Mouse (Mus musculus): ENCODE measurements around the gene Mlxip. TPM values are rescaled to one million over a fixed set of nuclear protein-coding genes. Genes with fewer than 3 reads are reported as not detected.

The Mlxip gene
- polyA plus RNA-seq, 1 experiment from 2014 or later = 18.3 TPM

DNA sequence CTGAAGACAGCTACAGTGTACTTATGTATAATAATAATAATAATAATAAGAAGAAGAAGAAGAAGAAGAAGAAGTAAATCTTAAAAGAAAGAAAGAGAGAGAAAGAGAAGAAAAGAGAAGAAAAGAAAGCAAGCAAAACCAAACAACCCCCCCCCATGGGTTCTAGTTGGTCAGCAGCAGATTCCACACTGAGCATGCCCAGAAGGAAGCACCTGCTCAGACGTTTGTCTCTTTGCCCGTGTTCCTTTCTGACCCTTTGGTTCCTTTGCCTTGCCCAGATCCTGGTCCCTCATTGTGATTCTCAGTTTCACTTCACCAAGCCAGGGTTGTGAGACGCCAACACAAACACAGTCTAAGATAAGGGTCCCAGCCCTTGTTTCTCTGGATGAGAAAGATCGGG is 107.4 kb downstream of the Mlxip start:
- no peaks in the 10 kb centered on the region for H3K36me3 ChIP-seq (ENCODE audit: control insufficient read depth, insufficient read depth, low read length)
- WGBS = 88% methylated on average over 4 of the region's 4 CpGs
- peak; percentile 37 for DNase-seq (ENCODE audit: low spot score, missing footprints)
- no peak overlapping the region for H3K4me2 ChIP-seq
- H3K4me3 ChIP-seq (ENCODE audit: low read depth, low read length) = no peak overlapping the region
- peaks cover 3% of the 10 kb centered on the region; the same call in 1 of the 2 replicates for H3K4me1 ChIP-seq (ENCODE audit: control insufficient read depth, insufficient read depth, low read length)
- no peak overlapping the region for H3K9ac ChIP-seq (ENCODE audit: low read length)
- no peaks in the 10 kb centered on the region for H3K9me3 ChIP-seq (ENCODE audit: control insufficient read depth, low read length)
- ATAC-seq (ENCODE audit: low FRiP score) = no peak
- H3K27me3 ChIP-seq (ENCODE audit: control insufficient read depth, insufficient read depth, low read length) = peaks cover 3% of the 10 kb centered on the region; the same call in 1 of the 2 replicates
- no peak overlapping the region for H3K27ac ChIP-seq (ENCODE audit: low read depth, low read length)

Other genes starting within 250 kb of the Mlxip start
- 59.6 and 60.7 TPM in 2 replicates for gene Psmd9, start 225.4 kb upstream of the Mlxip start, polyA plus RNA-seq (2014; fragmentation: Nextera tagmentation; extraction: Ambion mirVana)
- not detected in 2 replicates for gene Hpd, start 212.1 kb upstream of the Mlxip start, polyA plus RNA-seq (2014; fragmentation: Nextera tagmentation; extraction: Ambion mirVana)
- gene Wdr66, start 142.7 kb upstream of the Mlxip start, polyA plus RNA-seq (2014; fragmentation: Nextera tagmentation; extraction: Ambion mirVana) = 4.7 and 5.5 TPM in 2 replicates
- 45.3 and 48.4 TPM in 2 replicates for gene Bcl7a, start 51.0 kb upstream of the Mlxip start, polyA plus RNA-seq (2014; fragmentation: Nextera tagmentation; extraction: Ambion mirVana)
- gene Lrrc43, start 94.5 kb downstream of the Mlxip start, polyA plus RNA-seq (2014; fragmentation: Nextera tagmentation; extraction: Ambion mirVana) = not detected in 2 replicates
- gene Il31, start 94.7 kb downstream of the Mlxip start, polyA plus RNA-seq (2014; fragmentation: Nextera tagmentation; extraction: Ambion mirVana) = not detected in 2 replicates
- 0.88 and 1.1 TPM in 2 replicates for gene B3gnt4, start 115.7 kb downstream of the Mlxip start, polyA plus RNA-seq (2014; fragmentation: Nextera tagmentation; extraction: Ambion mirVana)
- 167 and 169 TPM in 2 replicates for gene Diablo, start 129.4 kb downstream of the Mlxip start, polyA plus RNA-seq (2014; fragmentation: Nextera tagmentation; extraction: Ambion mirVana)
- gene Gm49027, start 130.7 kb downstream of the Mlxip start, polyA plus RNA-seq (2014; fragmentation: Nextera tagmentation; extraction: Ambion mirVana) = 0.44 and 0.72 TPM in 2 replicates
- gene Vps33a, start 178.2 kb downstream of the Mlxip start, polyA plus RNA-seq (2014; fragmentation: Nextera tagmentation; extraction: Ambion mirVana) = 33.6 and 35.1 TPM in 2 replicates

Measured in midbrain, embryonic 11.5 days (tissue).